Mouse (Mus musculus) urinary bladder, postnatal 10 days (tissue): ENCODE results near the gene Slc6a9.

Experiments used
- DNase-seq: peaks from one replicate; pipeline ENCODE4 v3.0.0; 2022; ENCODE audit warnings: low spot score

The Slc6a9 gene

DNA sequence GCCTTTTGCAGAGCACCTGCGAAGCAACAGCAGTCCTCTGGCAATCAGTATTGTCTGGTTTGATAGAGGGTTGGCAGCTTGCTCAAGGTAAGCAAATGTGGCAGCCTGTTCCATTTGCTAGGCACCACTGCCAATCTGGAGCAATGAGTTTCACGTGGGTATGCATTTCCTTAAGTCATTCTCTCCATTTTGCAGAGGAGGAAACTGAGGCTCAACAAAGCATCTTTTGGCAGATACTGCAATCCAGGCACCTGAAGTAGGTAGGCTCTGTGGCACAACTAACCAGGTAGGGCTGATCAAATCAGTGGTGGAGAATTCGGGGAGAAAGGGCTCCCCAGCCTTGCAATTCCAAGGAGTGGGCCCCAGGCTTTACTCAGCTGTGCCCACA is at the start of gene Slc6a9:
Gene Slc6a9, plus strand, starts transcription at position 50 of the 388 bp plus-strand sequence.
- DNase-seq = no peak

DNA sequence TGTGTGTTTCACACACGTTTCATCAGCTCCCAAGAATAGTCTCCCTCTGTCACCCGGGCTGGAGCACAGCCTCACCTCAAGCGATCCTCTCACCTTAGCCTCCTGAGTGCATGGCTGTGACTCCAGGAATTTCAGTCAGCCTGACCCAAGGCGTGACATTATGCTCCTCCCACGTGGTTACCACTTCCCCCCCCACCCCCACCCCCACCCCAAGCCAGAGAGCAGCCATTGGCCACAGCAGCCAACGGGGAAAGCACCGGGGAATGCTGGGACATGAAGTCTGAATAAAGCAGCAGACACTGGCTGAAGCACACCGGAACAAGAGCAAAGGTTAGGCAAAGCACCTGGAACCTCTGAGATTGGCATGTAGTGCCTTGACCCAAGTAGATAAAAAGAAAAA is 47.3 kb upstream of the Slc6a9 start:
- DNase-seq = no peak

DNA sequence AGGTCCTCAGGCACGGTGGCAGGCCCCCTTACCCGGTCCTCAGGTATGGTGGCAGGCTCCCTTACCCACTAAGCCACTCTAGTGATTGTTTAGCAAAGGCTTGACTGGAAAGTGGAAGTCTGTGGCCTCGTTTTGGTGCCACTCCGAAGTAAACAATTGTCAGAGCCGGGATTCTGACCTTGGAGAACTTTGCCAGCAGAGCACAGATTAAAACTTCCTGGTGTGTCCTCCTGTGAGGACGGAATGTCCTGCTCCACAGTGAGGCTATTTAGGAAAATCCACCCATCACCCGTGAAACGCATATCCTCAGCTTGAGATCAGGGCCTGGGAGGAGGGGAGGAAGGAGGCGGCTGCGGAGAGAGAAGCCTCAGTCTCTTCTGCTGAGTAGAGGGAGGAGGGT is 46.0 kb upstream of the Slc6a9 start:
- DNase-seq = no peak

DNA sequence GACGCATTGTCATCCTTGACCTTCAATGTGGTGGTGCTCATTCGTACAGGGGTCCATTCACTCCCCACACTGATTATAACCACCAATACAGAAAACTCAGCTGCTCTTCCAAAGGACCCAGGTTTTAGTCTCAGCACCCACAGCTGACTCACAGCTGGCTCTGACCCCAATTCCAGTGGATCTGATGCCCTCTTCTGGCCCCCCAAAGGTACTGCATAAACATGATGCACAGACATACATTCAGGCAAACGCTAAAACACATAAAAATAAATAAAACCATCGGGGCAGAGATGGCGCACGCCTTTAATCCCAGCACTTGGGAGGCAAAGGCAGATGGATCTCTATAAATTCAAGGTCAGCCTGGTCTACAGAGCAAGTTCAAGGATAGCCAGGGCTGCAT is 34.4 kb upstream of the Slc6a9 start:
- DNase-seq = no peak

DNA sequence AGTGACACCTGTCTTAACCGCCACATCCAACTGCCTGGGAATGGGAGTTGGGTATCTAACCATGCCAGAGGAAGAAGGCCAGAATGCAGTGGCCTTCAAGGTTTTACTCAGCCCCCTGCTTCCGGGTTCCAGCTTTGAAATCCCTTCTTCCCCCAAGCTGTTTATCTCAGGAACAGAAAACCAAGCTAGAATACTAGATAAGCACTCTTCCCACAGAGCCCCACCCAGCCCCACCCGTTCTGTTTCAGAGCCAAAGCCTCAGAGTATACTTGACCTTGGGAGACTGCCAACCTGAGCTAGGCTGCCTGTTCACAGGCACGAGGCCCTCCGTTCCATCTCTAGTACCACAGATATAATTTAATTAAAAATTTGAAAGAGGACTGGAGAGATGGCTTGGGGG is 27.3 kb upstream of the Slc6a9 start:
- DNase-seq = no peak

DNA sequence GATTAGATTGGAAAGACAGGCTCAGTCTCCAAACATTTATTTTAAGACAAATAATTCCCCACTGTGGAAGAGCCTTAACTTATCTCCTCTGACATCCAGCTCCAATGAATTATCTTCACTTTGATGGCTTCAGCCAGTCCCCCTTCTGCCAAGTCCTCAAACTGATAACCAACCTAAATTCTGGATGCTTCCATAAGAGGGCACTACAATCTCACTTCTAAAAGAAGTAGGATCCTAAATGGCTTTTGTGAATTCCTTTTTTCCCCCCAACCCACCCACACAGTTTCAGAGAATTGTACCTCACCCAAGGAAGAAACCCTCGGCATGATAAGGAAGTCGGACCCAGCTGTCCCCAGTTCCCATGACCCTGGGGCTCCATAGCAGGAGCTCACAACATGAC is 23.4 kb upstream of the Slc6a9 start:
- DNase-seq = no peak

DNA sequence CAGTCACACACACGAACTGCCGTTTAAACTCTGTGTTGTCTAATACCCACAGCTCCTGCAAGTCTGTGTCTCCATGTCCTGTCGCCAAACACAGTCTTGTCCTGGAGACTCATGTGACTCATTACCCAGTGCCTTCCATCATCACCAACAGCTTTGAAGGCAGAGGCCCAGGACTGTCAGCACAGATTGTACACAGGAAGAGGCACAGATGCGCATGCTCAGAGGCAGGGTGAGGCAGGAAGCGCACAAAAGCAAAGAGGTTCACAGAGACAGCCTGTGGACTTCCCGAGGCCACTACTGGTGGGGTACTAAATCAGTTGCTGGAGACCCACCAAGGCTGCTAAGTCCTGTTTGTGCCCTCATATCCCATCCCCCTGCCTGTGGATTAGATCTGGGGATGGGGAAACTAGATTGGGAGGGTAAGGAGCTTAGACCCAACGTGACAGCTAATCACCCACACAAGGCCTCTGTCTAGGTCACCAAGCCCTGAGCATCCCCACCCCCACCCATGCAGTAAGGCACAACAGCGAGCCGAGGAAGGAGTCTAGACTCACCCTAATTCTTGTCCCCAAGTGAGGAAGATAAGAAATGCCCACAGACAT is 20.6 kb upstream of the Slc6a9 start:
- DNase-seq = no peak

DNA sequence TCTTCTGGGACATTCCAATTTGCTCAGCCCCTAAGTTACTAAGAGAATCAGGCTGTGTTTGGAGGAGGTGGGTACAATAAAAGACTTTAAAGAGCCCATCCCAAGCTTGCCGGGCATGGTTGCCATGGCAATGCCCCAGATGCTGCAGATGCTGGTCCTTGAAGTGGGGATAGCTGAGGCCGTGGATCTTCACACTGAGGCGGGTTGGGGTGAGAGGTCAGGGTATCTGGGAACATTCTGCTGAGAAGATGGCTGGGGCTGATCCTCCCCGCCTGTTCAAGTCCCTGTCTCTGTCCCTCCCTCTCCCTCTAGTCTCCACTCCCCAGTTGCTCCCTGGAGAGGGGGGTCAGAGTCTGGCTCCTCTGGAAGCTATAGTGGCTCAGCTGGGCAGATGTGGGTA is 20.0 kb upstream of the Slc6a9 start:
- DNase-seq = no peak

DNA sequence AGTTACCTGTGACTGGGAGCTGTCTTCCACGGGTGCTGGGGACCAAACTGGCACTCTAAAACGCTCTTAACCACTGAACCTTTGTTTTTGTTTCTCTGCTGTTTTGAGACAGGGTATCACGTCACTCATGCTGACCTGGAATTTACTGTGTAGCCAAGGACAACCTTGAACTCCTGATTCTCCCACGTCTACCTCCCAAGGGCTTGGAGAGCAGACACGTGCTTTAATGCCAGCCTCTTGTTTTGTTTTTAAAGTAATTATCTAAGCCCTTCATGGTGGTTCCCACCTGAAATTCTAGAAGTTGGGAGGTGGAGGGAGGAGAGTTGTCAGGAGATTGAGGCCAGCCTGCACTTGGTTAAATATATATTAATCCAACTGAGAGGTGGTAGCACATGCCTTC is 17.5 kb upstream of the Slc6a9 start:
- no peak for DNase-seq

DNA sequence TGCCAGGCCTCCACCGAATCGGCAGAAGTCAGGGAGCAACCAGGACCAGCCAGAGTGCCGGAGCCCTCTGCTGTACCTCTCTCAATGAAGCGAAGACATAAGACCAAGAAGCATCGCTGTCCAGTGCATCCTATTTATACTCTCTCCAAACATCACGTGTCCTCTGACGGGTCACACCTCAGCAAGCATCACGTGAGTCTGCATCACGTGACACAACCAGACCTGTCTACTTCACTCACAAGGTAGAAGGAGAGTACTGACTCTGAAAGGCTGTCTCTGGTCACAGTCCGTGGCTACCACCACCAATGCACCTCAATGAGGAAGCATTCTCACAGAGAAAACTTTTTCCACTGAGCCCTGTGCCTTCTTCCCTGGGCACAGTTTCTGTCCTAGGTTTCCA is 16.3 kb upstream of the Slc6a9 start:
- DNase-seq = no peak

DNA sequence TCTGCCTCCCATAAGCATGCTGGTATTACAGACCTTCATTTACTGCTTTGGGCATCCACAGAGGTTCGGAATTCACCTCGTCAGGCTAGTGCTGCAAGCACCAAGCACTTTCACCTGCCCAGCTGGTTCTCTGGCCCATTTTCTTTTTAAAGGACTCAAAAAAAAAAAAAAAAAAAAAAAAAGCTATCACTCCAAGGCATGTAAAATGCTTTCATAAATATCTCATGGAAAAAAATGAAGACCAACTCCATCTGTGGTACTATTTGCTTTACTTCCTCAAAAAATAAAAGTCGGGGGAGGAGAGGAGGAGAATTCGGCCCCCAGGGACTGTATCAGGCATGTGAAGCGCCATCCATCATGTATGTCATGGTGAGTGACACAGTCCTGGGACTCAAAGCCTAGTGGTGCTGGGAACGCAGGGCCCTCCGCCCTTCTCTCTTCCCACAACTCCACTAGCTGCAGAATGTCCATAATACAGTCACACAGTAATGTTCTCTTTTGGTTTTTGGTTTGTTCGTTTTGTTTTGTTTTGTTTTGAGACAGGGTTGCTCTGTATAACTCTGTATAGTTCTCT is 5.6 kb upstream of the Slc6a9 start:
- DNase-seq = no peak

DNA sequence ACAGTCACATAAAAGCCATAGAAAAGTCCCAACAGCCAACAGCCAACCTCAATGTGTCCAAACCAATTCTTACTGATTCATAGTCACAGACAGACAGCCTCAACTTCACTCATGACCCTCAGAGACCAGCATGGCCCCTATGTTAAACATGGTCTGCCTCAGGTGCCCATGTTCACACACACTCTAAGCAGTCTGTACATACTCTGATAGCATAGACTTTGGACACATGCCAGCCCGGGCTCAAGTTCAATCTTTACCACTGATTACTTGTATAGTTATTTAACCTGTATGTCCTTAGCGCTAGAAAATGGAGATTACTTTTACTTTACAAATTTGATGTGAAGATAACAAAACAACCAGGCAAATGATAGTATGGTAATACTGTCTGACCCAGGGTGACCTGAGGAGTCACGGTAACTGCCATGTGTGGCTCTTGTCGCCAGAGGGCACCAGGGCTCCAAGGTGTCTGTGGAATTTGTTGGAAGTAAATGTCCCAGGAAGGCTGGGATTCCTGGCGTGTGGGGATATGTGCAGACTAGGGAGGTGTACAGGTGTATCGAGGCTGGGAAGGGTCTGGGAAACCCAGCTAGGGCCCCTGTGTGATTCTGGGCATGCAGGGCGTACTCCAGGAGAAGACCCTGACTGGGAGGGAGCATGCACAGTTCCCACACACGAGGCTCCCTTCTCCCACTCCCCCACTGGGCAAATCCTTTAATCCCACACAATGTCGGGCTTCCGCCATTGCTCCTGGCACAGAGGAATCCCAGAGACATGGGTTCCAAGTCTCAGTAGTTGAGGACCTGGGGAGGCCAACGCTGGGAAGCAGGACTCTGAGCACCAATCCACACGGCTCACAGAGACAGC is 4.8 kb upstream of the Slc6a9 start:
- DNase-seq = no peak

DNA sequence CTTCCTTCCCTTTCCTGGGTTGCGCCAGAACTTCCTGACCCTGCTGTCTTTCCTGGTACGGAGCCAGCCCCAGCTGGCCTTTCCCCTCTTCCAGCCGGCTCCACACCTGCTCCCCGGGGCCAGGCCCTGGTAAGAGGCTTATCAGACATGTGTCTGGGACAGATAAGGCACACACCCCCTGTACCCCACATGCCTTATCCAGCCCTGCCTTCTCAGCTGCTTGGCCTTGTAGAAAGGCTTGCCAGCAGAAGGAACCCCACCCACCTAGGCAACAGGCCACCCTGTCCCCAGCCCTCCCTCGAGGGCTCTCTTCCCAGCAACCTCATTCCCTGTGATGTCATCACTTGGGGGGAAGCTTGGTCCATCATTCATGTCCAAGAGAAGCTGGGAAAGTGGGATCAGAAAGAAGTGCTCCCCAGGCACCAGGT is 4.2 kb upstream of the Slc6a9 start:
- no peak for DNase-seq

DNA sequence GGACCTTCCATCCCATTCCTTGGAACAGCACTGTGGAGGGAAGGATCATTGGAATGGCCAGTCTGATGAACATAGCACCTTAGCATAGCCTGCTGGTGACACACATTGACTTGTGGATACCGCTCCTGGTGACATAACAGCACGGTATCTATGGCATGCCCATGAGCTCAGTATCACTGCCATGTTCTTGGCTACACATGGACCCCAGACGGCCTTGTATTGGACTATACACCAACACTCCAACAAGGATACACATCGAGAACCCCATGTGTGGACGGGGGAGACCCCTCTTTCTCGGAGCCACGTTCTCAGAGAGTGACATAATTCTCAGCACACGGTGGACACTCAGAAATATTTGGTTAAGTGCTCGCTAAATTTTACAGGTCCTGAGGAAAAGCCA is 3.5 kb upstream of the Slc6a9 start:
- DNase-seq = no peak

DNA sequence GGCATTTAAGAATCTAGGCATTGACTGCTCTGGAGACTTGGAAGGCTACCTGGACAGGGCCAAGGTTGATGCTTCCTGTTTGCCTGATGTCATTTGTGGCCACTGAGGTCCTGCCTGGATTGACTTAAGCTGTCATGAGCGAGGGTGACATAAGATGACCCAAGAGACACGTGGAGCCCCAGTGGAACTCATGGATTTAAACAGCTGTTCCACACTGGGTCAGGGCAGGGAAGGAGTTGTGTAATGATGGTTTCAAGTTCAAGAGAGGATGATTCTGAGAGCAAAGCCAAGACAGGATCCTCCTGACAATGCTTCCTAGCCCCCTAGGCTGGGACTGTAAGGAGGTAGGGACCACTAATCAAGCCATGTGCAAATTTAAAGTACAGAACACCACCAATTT is 2.8 kb upstream of the Slc6a9 start:
- DNase-seq = no peak

DNA sequence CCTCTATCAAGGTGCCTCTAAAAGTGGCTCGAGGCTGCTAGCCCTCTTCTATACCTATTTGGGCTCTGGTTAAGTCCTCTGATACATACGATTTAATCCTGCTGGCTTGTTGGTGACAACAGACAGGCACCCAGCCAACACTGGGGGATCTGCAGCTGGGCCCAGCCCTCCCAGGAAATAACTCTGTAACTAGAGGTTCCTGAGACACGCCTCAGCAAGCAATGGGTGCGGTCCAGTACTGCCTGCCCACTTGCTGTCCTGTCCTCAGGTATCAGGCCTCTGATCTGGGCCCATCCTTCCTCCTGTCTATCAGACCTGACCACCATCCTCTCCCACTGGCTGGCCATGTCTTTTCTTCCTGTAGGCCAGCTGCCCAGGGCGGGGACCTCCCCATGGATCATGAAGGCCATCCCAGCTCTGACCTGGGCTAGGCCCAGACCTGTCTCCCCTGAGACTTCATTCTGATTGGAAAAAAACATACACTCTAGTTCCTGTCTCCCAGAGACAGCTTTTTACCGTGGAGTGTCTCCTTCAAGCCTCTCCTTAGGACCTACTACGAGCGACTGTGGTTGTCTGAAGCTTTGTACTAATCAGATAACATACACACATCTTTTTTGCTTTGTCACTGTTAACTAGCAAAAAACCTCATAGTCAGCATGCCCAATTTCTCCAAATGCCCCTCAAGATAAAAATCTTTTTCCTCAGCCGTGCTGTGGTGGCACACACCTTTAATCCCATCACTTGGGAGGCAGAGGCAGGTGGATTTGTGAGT is 2.2 kb upstream of the Slc6a9 start:
- DNase-seq = no peak

DNA sequence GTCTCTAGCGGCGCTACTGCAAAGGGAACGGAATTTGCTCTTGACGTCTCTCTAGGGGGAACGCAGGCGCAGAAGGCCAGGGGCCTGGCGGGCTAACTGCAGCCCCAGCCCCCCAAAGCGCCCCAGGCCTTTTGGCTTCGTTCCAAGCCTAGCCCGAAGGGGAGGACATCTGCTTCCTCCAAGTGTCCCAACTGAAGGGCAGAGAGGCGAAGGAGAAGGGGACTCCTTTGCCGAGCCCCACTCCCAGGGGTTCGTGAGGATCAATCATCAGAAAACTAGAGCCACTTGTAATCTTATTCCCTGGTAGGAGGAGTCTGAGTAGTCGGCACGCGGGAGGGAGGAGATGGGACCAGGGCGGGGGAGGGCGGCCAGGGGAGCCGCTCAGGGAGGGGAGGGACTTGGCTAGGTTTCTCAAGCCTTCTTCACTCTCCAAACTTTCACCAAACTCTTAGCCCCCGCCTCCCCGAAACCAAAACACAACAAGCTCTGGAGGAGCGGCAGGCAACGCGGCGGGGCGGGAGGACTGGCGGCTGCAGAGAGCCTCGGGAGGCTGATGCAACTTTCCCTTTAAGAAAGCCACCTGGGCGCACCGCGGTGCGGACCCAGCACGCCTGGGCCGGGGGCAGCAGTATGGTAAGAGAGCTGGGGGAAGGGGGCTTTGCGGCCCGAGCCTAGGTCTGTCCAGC is 682 bp downstream of the Slc6a9 start:
- DNase-seq = no peak

DNA sequence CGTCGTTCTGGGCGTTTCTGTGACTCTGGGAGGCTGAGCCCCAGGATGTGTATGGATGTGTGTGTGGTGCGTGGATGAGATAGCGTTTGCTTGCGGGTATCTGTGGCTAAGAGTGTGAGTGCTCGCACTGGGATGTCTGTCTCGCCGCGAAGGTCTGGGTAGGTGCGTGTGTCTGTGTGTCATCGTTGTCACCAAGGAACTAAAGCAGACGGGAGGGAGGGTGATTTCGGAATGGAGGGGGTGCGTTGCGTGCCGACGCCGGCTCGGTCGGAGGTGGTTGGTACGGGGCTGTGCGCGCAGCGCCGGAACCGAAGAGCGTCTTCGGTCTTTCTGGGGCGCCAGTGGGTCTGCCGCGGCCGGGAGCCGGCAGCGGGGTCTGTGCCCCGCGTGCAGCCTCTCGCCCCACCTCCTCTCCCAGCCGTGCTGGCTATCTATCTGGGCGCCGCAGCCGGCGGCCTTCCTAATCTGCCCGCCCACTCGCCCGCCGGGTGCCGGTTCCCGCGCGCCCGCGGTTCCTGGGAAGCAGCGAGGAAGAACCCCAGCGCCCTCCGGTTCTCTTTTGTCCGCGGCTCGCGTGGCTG is 1.3 kb downstream of the Slc6a9 start:
- no peak for DNase-seq

DNA sequence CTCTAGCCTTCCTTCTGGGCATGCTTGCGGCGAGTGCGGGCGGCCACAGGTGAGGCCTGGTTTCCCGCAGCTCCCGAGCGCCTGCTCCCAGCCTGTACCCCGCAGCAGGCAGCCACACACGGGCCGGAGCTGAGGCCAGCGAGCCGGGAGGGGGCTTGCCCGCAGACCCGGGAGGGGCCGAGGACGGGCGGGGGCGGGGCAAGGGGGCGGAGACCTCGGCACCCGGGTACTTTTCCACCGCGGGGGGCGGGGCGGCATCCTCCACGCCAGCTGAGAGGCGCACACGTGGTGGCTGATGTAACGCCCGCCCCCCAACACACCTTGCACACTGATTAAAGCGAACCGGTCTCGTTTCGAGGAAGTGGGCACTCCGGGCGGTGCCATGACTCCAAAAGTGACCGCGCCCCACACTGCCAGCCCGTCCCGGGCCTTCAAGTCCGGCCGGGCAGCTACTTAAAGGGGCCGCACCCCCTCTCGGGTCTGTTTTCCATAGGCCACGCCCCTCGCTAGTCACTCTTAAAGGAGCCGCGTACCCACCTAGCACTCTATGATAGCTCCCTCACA is 2.0 kb downstream of the Slc6a9 start:
- DNase-seq = peak; percentile 67

DNA sequence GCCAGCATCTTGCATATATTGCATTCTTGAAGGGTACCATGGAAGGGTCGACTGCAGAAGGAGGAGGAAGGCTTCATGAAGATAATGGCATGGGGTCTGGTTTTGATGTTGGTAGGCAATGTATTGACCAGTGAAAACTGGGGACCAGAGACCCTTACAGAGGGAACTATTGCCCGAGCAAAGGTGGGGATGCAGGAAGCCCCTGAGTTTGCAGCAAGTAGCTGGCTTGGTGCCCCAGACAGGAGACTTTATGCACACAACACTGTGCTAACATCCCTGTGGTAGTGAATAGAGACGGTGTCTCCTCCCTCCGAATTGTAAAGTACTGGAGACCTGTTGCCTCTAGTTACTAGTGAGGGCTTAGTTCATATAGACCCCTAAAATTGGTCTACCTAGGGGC is 3.0 kb downstream of the Slc6a9 start:
- no peak for DNase-seq

DNA sequence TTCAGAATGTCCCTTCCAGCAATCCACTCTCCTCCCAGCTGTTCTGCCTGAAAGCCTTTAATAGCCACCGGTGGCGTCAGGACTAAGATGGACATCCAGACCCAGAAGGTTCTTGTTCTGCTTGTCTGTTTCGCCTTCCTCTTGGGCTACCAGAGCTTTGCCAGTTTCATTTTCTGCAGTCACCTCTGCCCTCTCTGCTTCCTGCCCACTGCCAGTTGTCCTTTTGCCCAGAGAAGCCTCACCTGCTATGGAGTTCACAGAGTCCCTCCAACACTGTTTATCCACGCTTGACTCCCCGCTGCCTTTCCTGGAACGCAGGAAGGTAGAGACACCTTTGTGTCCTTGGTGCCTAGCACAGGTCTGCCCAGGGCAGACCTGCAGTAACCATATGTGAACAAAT is 5.1 kb downstream of the Slc6a9 start:
- DNase-seq = no peak
